Mouse (Mus musculus) erythroblast, embryonic 14.5 days (primary cell): Measurements from ENCODE around the gene Tes3-ps. TPM values are rescaled to one million over a fixed set of nuclear protein-coding genes. Genes with fewer than 3 reads are reported as not detected.

Experiments used
- H3K27me3 ChIP-seq: 2 replicates; pipeline ENCODE4 v1.6.1; 2012; ENCODE audit warnings: inconsistent platforms; ENCODE audit not compliant: control insufficient read depth
- H3K36me3 ChIP-seq: 2 replicates; pipeline ENCODE4 v1.6.1; 2012; ENCODE audit warnings: mild to moderate bottlenecking, inconsistent platforms; ENCODE audit not compliant: control insufficient read depth
- H3K4me1 ChIP-seq: 2 replicates; pipeline ENCODE4 v1.6.1; 2012; ENCODE audit warnings: inconsistent platforms; ENCODE audit not compliant: control insufficient read depth
- H3K4me3 ChIP-seq: replicated peaks from 2 replicates; pipeline ENCODE3; 2012; ENCODE audit warnings: moderate library complexity, mild to moderate bottlenecking, inconsistent platforms
- H3K9me3 ChIP-seq: 2 replicates; pipeline ENCODE4 v1.6.1; 2012; ENCODE audit warnings: low read length, inconsistent platforms, mixed read lengths; ENCODE audit not compliant: control insufficient read depth
- GATA1 ChIP-seq: IDR thresholded peaks from 2 replicates; pipeline ENCODE4 v1.6.1; 2012; ENCODE audit warnings: low read length, inconsistent platforms, mixed read lengths
- TAL1 ChIP-seq: IDR thresholded peaks from 3 replicates; pipeline ENCODE4 v1.6.1; 2012; ENCODE audit warnings: low read length, inconsistent platforms, mixed read lengths
- polyA plus RNA-seq: library from polyadenylated mRNA; stranded (reverse); fragments of >175 nt; gene quantifications from 2 replicates; pipeline ENCODE4 v1.2.3, GENCODE M21; 2012

Gene Tes3-ps
- polyA plus RNA-seq, 1 experiment, result 0.02 TPM

DNA sequence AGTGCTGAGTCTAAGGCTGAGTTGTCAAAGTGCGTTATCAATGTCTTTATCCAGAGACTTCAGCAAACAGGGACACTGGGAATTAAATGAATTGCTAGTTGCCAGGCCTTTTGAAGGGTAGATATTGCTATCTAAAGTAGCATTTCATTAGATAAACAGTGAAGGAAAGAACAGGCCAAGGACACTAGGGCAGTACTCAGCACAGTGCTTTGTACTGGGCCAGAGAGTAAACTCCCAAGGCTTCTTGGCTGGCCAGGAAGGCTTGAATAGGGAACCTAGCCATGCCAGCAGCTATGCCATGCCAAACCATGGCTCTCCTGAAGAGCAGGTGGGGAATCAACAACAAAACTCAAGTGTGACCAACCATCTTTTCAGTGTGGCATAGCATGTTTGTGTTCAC, 43.8 kb downstream of the Tes3-ps start:
- Histone ChIP-seq H3K9me3 (no peaks in the 10 kb centered on the region), H3K36me3 (peaks cover 5% of the 10 kb centered on the region), H3K4me1 (peaks cover 2% of the 10 kb centered on the region; the same call in 1 of the 2 replicates), H3K4me3 (no peak overlapping the region), H3K27me3 (no peaks in the 10 kb centered on the region)
- TF ChIP-seq TAL1 (no peak), GATA1 (no peak)

DNA sequence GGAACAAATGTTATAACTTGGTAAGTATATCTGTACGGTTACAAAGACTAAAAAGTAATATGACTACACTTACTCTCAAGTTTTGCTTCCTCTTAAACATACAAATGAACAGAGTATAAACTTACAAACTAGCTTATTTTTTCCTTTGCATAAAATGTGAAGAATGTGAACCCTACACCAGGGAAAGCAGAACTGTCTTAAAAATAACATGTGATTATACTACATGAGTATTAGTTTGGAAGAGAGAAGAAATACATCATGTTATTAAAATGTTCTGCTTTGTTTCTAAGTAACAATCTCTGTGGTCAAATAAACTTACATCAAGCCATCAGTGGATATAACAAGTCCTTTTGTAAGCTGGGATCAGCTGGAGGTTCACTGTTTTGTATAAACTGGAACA, 45.6 kb downstream of the Tes3-ps start:
- Histone ChIP-seq H3K4me1 (peaks cover 2% of the 10 kb centered on the region; the same call in 1 of the 2 replicates), H3K27me3 (no peaks in the 10 kb centered on the region), H3K4me3 (no peak overlapping the region), H3K36me3 (peaks cover 4% of the 10 kb centered on the region), H3K9me3 (no peaks in the 10 kb centered on the region)
- TF ChIP-seq TAL1, result no peak
- TF ChIP-seq GATA1, result no peak

DNA sequence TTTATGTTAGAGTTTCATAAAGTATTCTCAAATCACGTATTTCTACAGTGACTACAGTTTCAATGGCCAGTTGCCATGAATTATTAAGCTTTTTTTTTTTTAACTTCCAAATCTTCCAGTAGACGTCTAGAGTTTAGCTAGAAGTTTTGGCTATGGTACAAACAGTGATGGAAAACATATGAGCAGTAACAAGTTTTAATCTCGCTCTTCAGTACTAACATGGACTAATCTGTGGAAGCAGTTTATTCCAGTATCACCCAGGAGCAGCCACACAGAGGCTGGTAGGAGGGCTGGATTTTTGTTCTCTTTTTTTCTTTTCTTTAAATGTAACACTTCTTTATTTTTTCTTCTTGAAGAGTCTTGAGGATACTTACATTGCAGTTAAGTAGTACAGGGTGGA, 51.2 kb downstream of the Tes3-ps start, which contains the start of gene Aspn:
Aspn (plus strand) TSS at position 165 of the 400 bp plus-strand sequence.
- Histone ChIP-seq H3K27me3 (no peaks in the 10 kb centered on the region), H3K9me3 (no peaks in the 10 kb centered on the region), H3K36me3 (peaks cover 15% of the 10 kb centered on the region), H3K4me3 (no peak within 1 kb of the TSS), H3K4me1 (no peaks in the 10 kb centered on the region)
- TF ChIP-seq GATA1 (no peak), TAL1 (no peak)

DNA sequence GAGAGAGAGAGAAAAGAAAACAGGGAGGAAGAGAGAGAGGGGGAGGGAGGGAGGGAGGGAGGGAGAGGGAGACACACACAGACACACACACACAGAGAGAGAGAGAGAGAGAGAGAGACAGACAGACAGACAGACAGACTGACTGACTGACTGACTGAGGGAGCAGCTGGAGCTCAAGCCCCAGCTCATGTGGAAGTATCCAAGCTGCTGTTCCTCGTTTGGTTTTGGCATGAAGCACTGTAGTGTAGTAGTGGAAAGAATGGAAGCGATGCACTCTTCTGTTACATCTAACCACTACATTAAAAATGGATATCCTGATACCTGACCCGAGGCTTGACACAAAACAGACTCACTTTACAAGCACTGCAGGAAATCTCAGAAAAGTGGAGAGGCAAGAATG, 52.5 kb downstream of the Tes3-ps start:
- H3K27me3 ChIP-seq, result no peaks in the 10 kb centered on the region
- TF ChIP-seq TAL1, result no peak
- no peak for TF ChIP-seq GATA1
- H3K36me3 ChIP-seq, result peaks cover 15% of the 10 kb centered on the region
- no peaks in the 10 kb centered on the region for H3K4me1 ChIP-seq
- H3K4me3 ChIP-seq, result no peak overlapping the region
- no peaks in the 10 kb centered on the region for H3K9me3 ChIP-seq

Other genes starting within 250 kb of the Tes3-ps start
- 0.05 and 0.08 TPM in 2 replicates for gene Susd3, start 244.6 kb upstream of the Tes3-ps start, polyA plus RNA-seq
- 0.02 TPM in 1 of 2 replicates, not detected in the other for gene Fgd3, start 173.0 kb upstream of the Tes3-ps start, polyA plus RNA-seq
- gene Bicd2, start 151.7 kb upstream of the Tes3-ps start, polyA plus RNA-seq, result 0.91 and 1.3 TPM in 2 replicates
- 0.01 and 0.08 TPM in 2 replicates for gene Ippk, start 72.1 kb upstream of the Tes3-ps start, polyA plus RNA-seq
- not detected in 2 replicates for gene Ecm2, start 11.5 kb downstream of the Tes3-ps start, polyA plus RNA-seq
- not detected in 2 replicates for gene Aspn, start 51.1 kb downstream of the Tes3-ps start, polyA plus RNA-seq
- gene Omd, start 89.1 kb downstream of the Tes3-ps start, polyA plus RNA-seq, result not detected in 2 replicates
- gene Ogn, start 114.7 kb downstream of the Tes3-ps start, polyA plus RNA-seq, result not detected in 2 replicates
- 1.2 and 1.5 TPM in 2 replicates for gene Cenpp, start 159.5 kb downstream of the Tes3-ps start, polyA plus RNA-seq
- 0.09 TPM in 2 replicates for gene Nol8, start 159.8 kb downstream of the Tes3-ps start, polyA plus RNA-seq
- 1.2 and 2.1 TPM in 2 replicates for gene Iars, start 188.8 kb downstream of the Tes3-ps start, polyA plus RNA-seq